Mouse (Mus musculus): ENCODE measurements at regions not wholly inside any gene's neighbourhood (a gene's known extent, or its start where the extent isn't known, plus 50 kb on each side); places are given as distances from the start of the nearest gene placed in this dataset.

DNA sequence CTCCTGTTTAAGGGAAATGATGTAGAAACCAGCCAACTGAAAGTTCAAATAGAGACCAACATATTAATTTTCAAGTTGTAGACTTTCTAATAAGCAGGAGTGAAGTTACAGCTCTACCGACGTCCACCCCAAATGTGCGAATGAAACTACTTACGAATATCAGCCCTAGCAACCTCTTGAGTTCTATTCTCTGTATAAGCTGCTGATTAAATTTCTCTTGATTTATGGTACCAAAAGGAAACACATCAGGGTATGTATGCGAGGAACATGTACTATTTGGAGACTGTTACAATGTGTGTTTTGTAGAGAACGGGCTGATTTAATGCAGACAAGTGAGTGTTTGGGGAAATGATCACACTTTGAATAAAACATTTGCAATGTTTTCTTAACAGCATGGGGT lies 412.9 kb downstream of the Cd109 start:
- H3K79me2 ChIP-seq (replicated peaks; ENCODE audit: control insufficient read depth, insufficient read depth, low read length): no peaks in the 10 kb centered on the region
- 91% methylated on average over 6 of the region's 6 CpGs for WGBS
- DNase-seq: no peak
- no peaks in the 10 kb centered on the region for H3K27me3 ChIP-seq (ENCODE audit: control insufficient read depth, insufficient read depth, low read length)
- TF ChIP-seq EP300 (IDR thresholded peaks at IDR 0.05; ENCODE audit: insufficient read depth, low read depth, low read length) (no peak), POLR2A (IDR thresholded peaks at IDR 0.05; ENCODE audit: insufficient read depth, low read depth, low read length) (no peak), CTCF (IDR thresholded peaks at IDR 0.05) (no peak)
- no peak overlapping the region for H3K27ac ChIP-seq
- no peaks in the 10 kb centered on the region for H3K4me1 ChIP-seq (ENCODE audit: control insufficient read depth, insufficient read depth, low read length)
- H3K36me3 ChIP-seq (ENCODE audit: control insufficient read depth, insufficient read depth, low read length): no peaks in the 10 kb centered on the region
- intact Hi-C loops (cut with DNase I): no loop called here
- no peak overlapping the region for H3K9ac ChIP-seq (ENCODE audit: low read depth, low read length)
- H3K4me3 ChIP-seq: no peak overlapping the region

DNA sequence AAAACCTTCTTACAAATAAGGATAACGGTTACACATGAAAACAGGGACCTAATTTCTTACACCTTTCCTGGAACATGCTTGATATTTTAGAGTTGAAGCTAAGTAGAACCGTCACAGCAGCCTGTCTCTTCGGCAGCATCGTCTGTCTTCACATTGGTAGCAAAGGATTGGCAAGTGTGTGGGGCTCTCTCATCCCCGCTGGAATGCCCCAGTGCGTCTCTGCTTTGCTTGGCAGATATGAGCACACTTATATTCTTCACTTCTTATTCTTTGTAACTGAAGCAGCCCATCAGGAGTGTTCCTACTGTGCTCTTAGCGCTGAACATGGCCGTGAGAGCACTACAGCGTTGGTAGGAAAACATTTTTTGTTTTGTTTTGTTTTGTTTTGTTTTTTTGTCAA lies 414.1 kb downstream of the Cd109 start:
- no peak overlapping the region for H3K4me3 ChIP-seq

DNA sequence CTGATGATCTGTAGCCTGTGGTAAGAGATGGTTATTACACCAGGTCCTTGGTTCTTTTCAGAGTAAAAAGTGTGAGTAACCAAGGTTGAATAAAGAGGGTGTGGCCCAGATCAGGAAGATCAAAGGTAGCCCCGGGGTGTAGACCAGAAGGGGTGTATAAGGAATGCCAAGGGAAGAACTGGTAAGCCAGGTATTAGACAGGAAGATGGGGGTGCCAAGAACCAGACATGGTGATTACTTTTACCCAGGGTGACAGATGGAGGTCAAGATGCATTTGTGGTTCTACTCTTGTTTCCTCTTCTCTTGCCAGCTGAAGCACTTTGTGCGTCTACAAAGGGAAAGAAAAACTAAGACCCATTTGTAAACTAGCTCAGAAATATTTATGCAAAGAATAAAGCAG lies 420.3 kb downstream of the Cd109 start:
- no peak for DNase-seq
- intact Hi-C loops (cut with DNase I): no loop called here
- TF ChIP-seq CTCF (IDR thresholded peaks at IDR 0.05) (no peak), EP300 (IDR thresholded peaks at IDR 0.05; ENCODE audit: insufficient read depth, low read depth, low read length) (no peak), POLR2A (IDR thresholded peaks at IDR 0.05; ENCODE audit: insufficient read depth, low read depth, low read length) (no peak)
- Histone ChIP-seq H3K36me3 (ENCODE audit: control insufficient read depth, insufficient read depth, low read length) (no peaks in the 10 kb centered on the region), H3K27me3 (ENCODE audit: control insufficient read depth, insufficient read depth, low read length) (no peaks in the 10 kb centered on the region), H3K4me3 (no peak overlapping the region), H3K4me1 (ENCODE audit: control insufficient read depth, insufficient read depth, low read length) (no peaks in the 10 kb centered on the region; the same call in 1 of the 2 replicates), H3K27ac (no peak overlapping the region), H3K79me2 (replicated peaks; ENCODE audit: control insufficient read depth, insufficient read depth, low read length) (no peaks in the 10 kb centered on the region), H3K9ac (ENCODE audit: low read depth, low read length) (no peak overlapping the region)
- WGBS: 72% methylated on average over 2 of the region's 2 CpGs

More for the DNA sequence above, 414.1 kb downstream of the Cd109 start:
- Histone ChIP-seq H3K79me2 (replicated peaks; ENCODE audit: control insufficient read depth, insufficient read depth, low read length) (no peaks in the 10 kb centered on the region), H3K27ac (no peak overlapping the region), H3K4me1 (ENCODE audit: control insufficient read depth, insufficient read depth, low read length) (no peaks in the 10 kb centered on the region), H3K36me3 (ENCODE audit: control insufficient read depth, insufficient read depth, low read length) (no peaks in the 10 kb centered on the region), H3K27me3 (ENCODE audit: control insufficient read depth, insufficient read depth, low read length) (no peaks in the 10 kb centered on the region), H3K9ac (ENCODE audit: low read depth, low read length) (no peak overlapping the region)
- intact Hi-C loops (cut with DNase I): no loop called here
- DNase-seq: no peak
- 65% methylated on average over 9 of the region's 9 CpGs for WGBS
- no peak for TF ChIP-seq CTCF (IDR thresholded peaks at IDR 0.05)

DNA sequence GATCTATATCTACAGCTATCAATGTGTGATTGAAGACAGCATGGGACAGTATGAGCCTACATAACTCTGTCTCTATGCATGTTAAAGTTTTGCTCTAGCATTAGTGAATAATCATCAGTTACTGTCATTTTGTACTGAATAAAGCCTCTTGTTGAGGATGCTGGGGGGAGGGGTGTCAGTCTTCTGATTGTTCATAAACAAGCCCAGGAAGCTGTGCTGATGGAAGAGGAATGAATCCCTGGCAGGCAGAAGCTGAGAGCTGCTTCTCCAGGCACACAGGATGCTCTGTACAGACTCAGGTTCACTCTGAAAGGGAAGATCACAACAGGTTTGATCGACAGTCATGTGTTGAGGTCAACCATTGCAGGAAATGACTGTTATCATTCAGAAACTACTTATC lies 421.7 kb downstream of the Cd109 start:
- no peak overlapping the region for H3K9ac ChIP-seq (ENCODE audit: low read depth, low read length)
- TF ChIP-seq EP300 (IDR thresholded peaks at IDR 0.05; ENCODE audit: insufficient read depth, low read depth, low read length) (no peak), POLR2A (IDR thresholded peaks at IDR 0.05; ENCODE audit: insufficient read depth, low read depth, low read length) (no peak), CTCF (IDR thresholded peaks at IDR 0.05) (no peak)
- DNase-seq: no peak
- no peak overlapping the region for H3K27ac ChIP-seq
- H3K79me2 ChIP-seq (replicated peaks; ENCODE audit: control insufficient read depth, insufficient read depth, low read length): no peaks in the 10 kb centered on the region
- H3K4me1 ChIP-seq (ENCODE audit: control insufficient read depth, insufficient read depth, low read length): no peaks in the 10 kb centered on the region; the same call in 1 of the 2 replicates
- no peak overlapping the region for H3K4me3 ChIP-seq
- H3K27me3 ChIP-seq (ENCODE audit: control insufficient read depth, insufficient read depth, low read length): no peaks in the 10 kb centered on the region
- 18% methylated on average over 1 of the region's 1 CpGs for WGBS
- intact Hi-C loops (cut with DNase I): no loop called here
- no peaks in the 10 kb centered on the region for H3K36me3 ChIP-seq (ENCODE audit: control insufficient read depth, insufficient read depth, low read length)

- Histone ChIP-seq H3K36me3 (ENCODE audit: control insufficient read depth, insufficient read depth, low read length) (no peaks in the 10 kb centered on the region), H3K79me2 (replicated peaks; ENCODE audit: control insufficient read depth, insufficient read depth, low read length) (no peaks in the 10 kb centered on the region), H3K27ac (no peak overlapping the region), H3K4me1 (ENCODE audit: control insufficient read depth, insufficient read depth, low read length) (no peaks in the 10 kb centered on the region; the same call in 1 of the 2 replicates), H3K9ac (ENCODE audit: low read depth, low read length) (no peak overlapping the region), H3K27me3 (ENCODE audit: control insufficient read depth, insufficient read depth, low read length) (no peaks in the 10 kb centered on the region), H3K4me3 (no peak overlapping the region)
- intact Hi-C loops (cut with DNase I): no loop called here
- DNase-seq: no peak
- TF ChIP-seq CTCF (IDR thresholded peaks at IDR 0.05) (no peak), EP300 (IDR thresholded peaks at IDR 0.05; ENCODE audit: insufficient read depth, low read depth, low read length) (no peak), POLR2A (IDR thresholded peaks at IDR 0.05; ENCODE audit: insufficient read depth, low read depth, low read length) (no peak)
- WGBS: 68% methylated on average over 4 of the region's 4 CpGs
Observed at GRCm38 (mm10) chr9:79038971-79039370, 423.6 kb downstream of the Cd109 start.

DNA sequence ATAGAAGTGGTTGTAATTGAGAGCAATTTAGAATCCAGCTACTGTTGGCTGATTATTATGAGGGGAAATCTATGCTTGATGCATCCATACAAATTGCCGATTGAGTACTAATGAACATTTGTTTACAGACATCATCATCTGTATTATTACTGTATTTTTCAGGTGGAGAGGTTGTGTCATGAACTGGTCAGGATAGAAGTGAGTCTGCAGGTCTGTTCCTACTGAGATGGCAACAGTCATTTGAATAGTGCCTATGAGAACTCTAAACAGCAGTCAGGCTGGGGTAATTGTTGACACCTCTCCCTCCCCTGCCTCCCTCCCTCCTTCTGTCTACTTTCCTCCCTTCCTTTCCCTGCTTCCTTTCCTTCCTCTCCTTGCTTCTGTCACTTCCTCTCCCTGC lies 429.0 kb downstream of the Cd109 start:
- H3K4me1 ChIP-seq (ENCODE audit: control insufficient read depth, insufficient read depth, low read length): no peaks in the 10 kb centered on the region
- H3K27ac ChIP-seq: no peak overlapping the region
- DNase-seq: no peak
- no peak overlapping the region for H3K4me3 ChIP-seq
- H3K9ac ChIP-seq (ENCODE audit: low read depth, low read length): no peak overlapping the region
- no peaks in the 10 kb centered on the region for H3K27me3 ChIP-seq (ENCODE audit: control insufficient read depth, insufficient read depth, low read length)
- no peaks in the 10 kb centered on the region for H3K36me3 ChIP-seq (ENCODE audit: control insufficient read depth, insufficient read depth, low read length)
- TF ChIP-seq CTCF (IDR thresholded peaks at IDR 0.05) (no peak), POLR2A (IDR thresholded peaks at IDR 0.05; ENCODE audit: insufficient read depth, low read depth, low read length) (no peak), EP300 (IDR thresholded peaks at IDR 0.05; ENCODE audit: insufficient read depth, low read depth, low read length) (no peak)
- intact Hi-C loops (cut with DNase I): loop anchor here (2.0 to 10.0 kb wide), 2 partner anchors 260 to 678 kb away; no protein-coding TSS in a partner anchor
- H3K79me2 ChIP-seq (replicated peaks; ENCODE audit: control insufficient read depth, insufficient read depth, low read length): no peaks in the 10 kb centered on the region
- WGBS: 92% methylated on average over 1 of the region's 1 CpGs

All from heart, adult 2 months (tissue).